Mouse (Mus musculus) cortical plate, adult 2 months (tissue): ENCODE results near the gene Nfib.

ENCODE experiments used
- CTCF ChIP-seq: fragments of 200-500 bp; IDR thresholded peaks from 2 replicates; pipeline ENCODE4 v1.5.1; 2011; ENCODE audit warnings: mild to moderate bottlenecking, control low read depth, low read length; ENCODE audit not compliant: insufficient read depth; ENCODE audit errors: extremely low read depth
- POLR2A ChIP-seq: fragments of 200-500 bp; IDR thresholded peaks from 2 replicates; pipeline ENCODE4 v1.6.1; 2011; ENCODE audit warnings: mild to moderate bottlenecking, low read length, control low read depth; ENCODE audit not compliant: insufficient read depth; ENCODE audit errors: extremely low read depth

DNA sequence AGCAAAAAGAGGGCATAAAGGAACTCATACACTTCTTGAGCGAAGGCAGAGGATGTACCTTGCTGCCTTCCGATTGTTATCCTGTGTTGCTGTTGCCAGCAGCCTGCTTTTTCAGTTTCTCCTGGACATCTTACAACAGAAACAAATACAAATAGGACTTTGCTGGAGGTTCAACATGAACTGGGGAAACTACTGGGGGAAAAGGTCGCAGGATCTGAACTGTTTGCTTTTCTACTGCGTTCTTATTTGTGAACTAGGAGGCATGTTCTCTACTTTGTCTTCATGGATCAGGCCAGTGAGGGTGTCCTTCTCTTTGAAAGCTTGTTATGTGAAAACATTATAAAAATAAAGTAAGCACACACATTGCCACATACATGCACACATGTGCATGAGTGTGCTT is 252.6 kb downstream of the Nfib start:
- TF ChIP-seq CTCF (no peak), POLR2A (no peak)
